Mouse (Mus musculus) embryonic facial prominence, embryonic 14.5 days (tissue): Measurements from ENCODE around the gene D1Pas1. TPM values are rescaled to one million over a fixed set of nuclear protein-coding genes. Genes with fewer than 3 reads are reported as not detected.

Experiments used
- ATAC-seq: fragments of 200-750 bp; cut with Nextera tagmentation; 2 replicates; pipeline ENCODE4 v1.8.0; 2017; ENCODE audit warnings: low read depth, moderate number of reproducible peaks, moderate TSS enrichment
- DNase-seq: peaks from one replicate; pipeline ENCODE4 v3.0.0-alpha.2; 2015; ENCODE audit warnings: low spot score
- H3K27ac ChIP-seq: fragments of 300-500 bp; sonication (generic); replicated peaks from 2 replicates; pipeline ENCODE4 v1.5.1; 2014; ENCODE audit warnings: low read depth, mild to moderate bottlenecking, low read length, moderate library complexity
- H3K27me3 ChIP-seq: fragments of 300-500 bp; sonication (generic); replicated peaks from 2 replicates; pipeline ENCODE4 v1.6.1; 2014; ENCODE audit warnings: low read length; ENCODE audit not compliant: control insufficient read depth, insufficient read depth
- H3K36me3 ChIP-seq: fragments of 300-500 bp; sonication (generic); 2 replicates; pipeline ENCODE4 v1.6.1; 2014; ENCODE audit warnings: low read length, mixed read lengths; ENCODE audit not compliant: control insufficient read depth, insufficient read depth
- H3K4me1 ChIP-seq: fragments of 300-500 bp; sonication (generic); 2 replicates; pipeline ENCODE4 v1.6.1; 2014; ENCODE audit warnings: antibody characterized with exemption, low read length; ENCODE audit not compliant: control insufficient read depth, insufficient read depth
- H3K4me2 ChIP-seq: fragments of 300-500 bp; sonication (generic); 2 replicates; pipeline ENCODE4 v1.6.1; 2014; ENCODE audit warnings: low read depth, mild to moderate bottlenecking, low read length, moderate library complexity, mixed read lengths
- H3K4me3 ChIP-seq: fragments of 300-500 bp; sonication (generic); 2 replicates; pipeline ENCODE4 v1.5.1; 2014; ENCODE audit warnings: low read depth, mild to moderate bottlenecking, low read length
- H3K9ac ChIP-seq: fragments of 300-500 bp; sonication (generic); 2 replicates; pipeline ENCODE4 v1.6.1; 2014; ENCODE audit warnings: low read depth, mild to moderate bottlenecking, low read length, moderate library complexity, mixed read lengths
- H3K9me3 ChIP-seq: fragments of 300-500 bp; sonication (generic); 2 replicates; pipeline ENCODE4 v1.6.1; 2016; ENCODE audit warnings: low read length; ENCODE audit not compliant: control insufficient read depth
- WGBS: fragments of 180-500 bp; shearing (Covaris S2); extraction: QIAGEN DNeasy Blood & Tissue Kit; methylation state at CpG from one replicate; pipeline ENCODE4 v1.1.7; 2014; 5-methylcytosine and 5-hydroxymethylcytosine counted together
- polyA plus RNA-seq: library from polyadenylated mRNA; unstranded; fragments of >200 nt; fragmentation: Nextera tagmentation; extraction: Ambion mirVana; gene quantifications from 2 replicates; pipeline ENCODE4 v1.2.1, GENCODE M21; 2014

The D1Pas1 gene
- polyA plus RNA-seq, 1 experiment from 2014 or later: not detected

DNA sequence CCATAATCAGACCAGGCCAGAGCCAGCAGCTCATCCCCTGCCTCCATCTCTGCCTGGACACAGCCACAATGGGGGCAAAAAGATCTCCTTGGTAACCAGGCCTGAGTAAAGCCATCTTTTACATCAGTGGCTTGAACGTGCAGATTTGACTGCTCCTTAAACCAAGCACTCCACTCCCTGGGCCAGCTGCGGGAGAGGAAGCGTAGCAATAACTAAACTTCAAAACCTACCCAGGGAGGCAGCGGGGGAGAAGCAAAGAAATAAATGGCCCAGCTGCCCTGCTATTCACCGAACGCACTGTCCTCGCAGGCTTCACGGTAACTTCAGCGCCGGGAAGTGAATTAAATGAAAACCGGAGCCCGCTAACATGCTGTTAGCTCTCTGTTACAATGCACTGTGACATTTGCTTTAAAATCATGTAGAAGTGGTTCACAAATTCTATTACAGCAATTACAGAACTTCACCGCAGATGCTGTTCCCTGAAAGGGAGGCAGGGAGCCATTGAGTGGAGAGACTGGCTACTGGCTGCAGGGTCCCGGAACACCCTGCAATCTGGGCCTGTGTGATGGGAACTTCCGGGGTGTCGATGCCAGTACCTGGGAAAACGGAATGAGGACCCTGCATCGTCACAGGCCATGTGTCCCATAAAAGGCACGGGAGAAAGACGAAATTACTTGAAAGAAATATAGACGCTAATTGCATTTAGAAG, 30.5 kb downstream of the D1Pas1 start:
- no peak overlapping the region for H3K4me2 ChIP-seq
- 81% methylated on average over 21 of the region's 21 CpGs for WGBS

DNA sequence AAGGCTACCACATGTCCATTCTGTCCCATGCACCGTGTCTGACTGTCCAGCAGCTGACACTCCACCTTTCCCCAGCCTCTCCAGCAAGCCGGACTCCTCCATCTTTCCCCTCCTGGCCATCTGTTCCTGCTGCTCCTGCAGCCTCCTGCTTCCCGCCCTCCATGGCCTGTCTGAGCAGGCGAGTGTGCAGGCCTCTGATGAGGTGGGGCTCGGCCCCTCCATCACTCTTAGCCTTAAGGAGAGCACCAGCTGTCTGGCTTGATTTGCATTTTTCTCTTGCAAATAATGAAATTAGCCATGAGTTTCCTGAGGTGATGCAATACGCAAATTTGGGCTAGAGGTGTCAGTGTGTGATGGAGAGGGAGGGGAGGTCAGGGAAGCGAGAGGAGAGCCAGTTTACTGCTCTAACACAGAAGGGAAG, 36.2 kb downstream of the D1Pas1 start:
- ATAC-seq: no peak
- 49% methylated on average over 7 of the region's 7 CpGs for WGBS

More for the DNA sequence above, 30.5 kb downstream of the D1Pas1 start:
- Histone ChIP-seq H3K4me3 (no peak overlapping the region), H3K27ac (no peak overlapping the region), H3K27me3 (no peaks in the 10 kb centered on the region), H3K9me3 (0 out of 2 replicates have a peak, but pooled peaks cover 2% of the 10 kb centered on the region), H3K4me1 (no peaks in the 10 kb centered on the region), H3K36me3 (no peaks in the 10 kb centered on the region), H3K9ac (no peak overlapping the region)
- DNase-seq: no peak
- no peak for ATAC-seq

DNA sequence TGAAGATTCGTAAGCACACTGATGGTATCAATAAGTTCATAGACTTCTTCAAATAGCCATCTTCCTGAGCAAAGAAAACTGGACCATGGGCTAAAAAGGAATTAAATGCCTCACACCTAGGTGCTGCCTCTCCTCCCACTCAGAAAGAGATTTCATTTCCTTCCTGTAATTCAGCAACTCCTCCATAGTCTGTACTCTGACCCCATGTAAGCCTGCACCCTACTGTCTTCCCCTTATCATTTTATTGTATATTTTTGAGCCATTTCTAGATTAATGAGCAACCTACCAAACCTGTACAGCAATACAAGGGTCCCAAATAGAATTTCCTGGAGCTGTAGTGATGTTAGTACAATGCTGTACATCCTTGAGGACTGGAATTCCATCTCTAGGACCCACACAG, 37.1 kb downstream of the D1Pas1 start:
- no peak overlapping the region for H3K4me2 ChIP-seq
- no peaks in the 10 kb centered on the region for H3K4me1 ChIP-seq
- H3K27ac ChIP-seq: no peak overlapping the region
- H3K9me3 ChIP-seq: no peaks in the 10 kb centered on the region
- no peak overlapping the region for H3K9ac ChIP-seq
- ATAC-seq (no peak), DNase-seq (no peak)
- no peaks in the 10 kb centered on the region for H3K36me3 ChIP-seq
- WGBS: 94% methylated on average over 1 of the region's 1 CpGs
- no peak overlapping the region for H3K4me3 ChIP-seq
- no peaks in the 10 kb centered on the region for H3K27me3 ChIP-seq

More for the DNA sequence above, 36.2 kb downstream of the D1Pas1 start:
- no peak overlapping the region for H3K4me3 ChIP-seq
- DNase-seq: no peak
- no peak overlapping the region for H3K4me2 ChIP-seq
- H3K27me3 ChIP-seq: no peaks in the 10 kb centered on the region
- no peaks in the 10 kb centered on the region for H3K36me3 ChIP-seq
- no peaks in the 10 kb centered on the region for H3K9me3 ChIP-seq
- no peaks in the 10 kb centered on the region for H3K4me1 ChIP-seq
- no peak overlapping the region for H3K27ac ChIP-seq
- H3K9ac ChIP-seq: no peak overlapping the region

DNA sequence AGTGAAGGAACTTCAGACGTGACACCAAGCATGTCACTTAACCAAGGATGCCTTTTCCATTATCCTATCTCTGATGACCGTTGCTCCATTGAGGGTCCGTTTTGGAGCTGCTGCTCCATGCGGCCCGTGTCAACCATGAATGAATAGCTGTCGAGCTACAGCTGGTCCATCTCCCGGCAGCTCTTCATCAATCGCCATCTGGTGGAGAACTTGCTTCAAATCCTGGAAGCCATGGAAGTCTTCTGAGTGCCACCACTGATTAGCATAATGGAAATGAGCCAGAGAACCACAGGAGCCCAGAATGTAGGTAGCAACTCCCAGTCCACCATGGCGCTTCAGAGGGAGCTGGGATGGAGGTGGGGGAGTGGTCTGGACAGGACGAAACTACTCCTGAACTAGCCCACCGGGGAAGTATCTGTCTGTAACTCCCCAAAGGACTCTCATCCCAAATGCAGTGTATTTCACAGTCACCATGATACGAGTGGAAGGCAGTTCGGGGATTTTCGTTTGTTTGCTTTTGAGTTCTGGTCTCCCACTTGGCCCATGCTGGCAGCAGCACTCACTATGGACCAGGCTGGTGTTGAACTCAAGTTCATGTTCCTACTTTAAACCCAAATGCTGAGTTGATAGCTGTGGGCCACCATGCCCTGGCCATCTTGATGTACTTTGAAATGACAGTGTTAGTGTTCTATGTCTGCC, 39.2 kb downstream of the D1Pas1 start:
- no peak for ATAC-seq
- DNase-seq: no peak

DNA sequence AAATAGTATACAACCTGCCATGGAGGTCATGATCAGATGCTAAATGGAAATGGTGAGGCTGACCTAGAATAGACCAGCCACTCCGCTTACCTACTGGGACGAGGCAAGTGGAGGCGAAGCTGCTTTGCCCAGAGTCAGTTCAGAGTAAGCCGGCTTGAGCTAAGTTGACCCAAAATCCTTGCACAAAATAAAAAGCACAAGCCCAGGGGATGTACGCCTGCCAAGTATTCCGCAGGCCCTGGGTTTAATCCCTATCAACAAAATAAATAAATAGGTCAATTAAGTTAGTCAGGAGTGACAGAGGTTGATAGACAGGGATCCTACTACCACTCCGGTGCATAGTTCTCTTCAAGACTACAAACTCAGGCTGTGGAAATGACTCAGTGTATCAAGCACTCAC, 41.0 kb downstream of the D1Pas1 start:
- H3K27me3 ChIP-seq: no peaks in the 10 kb centered on the region
- no peak overlapping the region for H3K4me3 ChIP-seq
- no peaks in the 10 kb centered on the region for H3K9me3 ChIP-seq
- H3K27ac ChIP-seq: no peak overlapping the region
- WGBS: 87% methylated on average over 7 of the region's 7 CpGs
- ATAC-seq (no peak), DNase-seq (no peak)
- H3K4me1 ChIP-seq: no peaks in the 10 kb centered on the region
- H3K36me3 ChIP-seq: no peaks in the 10 kb centered on the region
- no peak overlapping the region for H3K4me2 ChIP-seq
- H3K9ac ChIP-seq: no peak overlapping the region

More for the DNA sequence above, 39.2 kb downstream of the D1Pas1 start:
- Histone ChIP-seq H3K4me3 (no peak overlapping the region), H3K4me1 (no peaks in the 10 kb centered on the region), H3K36me3 (no peaks in the 10 kb centered on the region), H3K27me3 (no peaks in the 10 kb centered on the region), H3K27ac (no peak overlapping the region), H3K9me3 (no peaks in the 10 kb centered on the region), H3K4me2 (no peak overlapping the region), H3K9ac (no peak overlapping the region)
- WGBS: 88% methylated on average over 14 of the region's 14 CpGs

DNA sequence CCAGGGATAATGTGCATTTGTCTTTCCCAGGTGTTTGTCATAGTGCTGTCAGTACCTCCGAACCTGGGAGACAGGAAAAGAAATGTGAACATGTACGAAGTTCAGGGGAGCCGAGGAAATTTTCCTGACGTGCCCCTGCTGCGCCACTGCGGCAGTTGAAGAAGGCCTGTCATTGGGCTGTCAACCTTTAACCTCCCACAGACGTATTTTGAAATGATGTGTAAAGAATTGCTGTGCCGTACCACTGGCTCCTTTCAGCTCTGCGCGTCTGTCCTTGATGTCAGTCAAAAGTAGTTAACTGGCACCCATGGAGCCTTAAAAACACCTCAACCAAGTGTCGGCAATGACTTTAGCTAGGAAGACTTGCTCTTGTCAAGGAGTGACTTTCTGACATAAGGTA, 42.9 kb downstream of the D1Pas1 start:
- DNase-seq (no peak), ATAC-seq (no peak)
- Histone ChIP-seq H3K4me3 (no peak overlapping the region), H3K9me3 (no peaks in the 10 kb centered on the region), H3K27ac (no peak overlapping the region), H3K27me3 (no peaks in the 10 kb centered on the region), H3K36me3 (no peaks in the 10 kb centered on the region), H3K4me2 (no peak overlapping the region), H3K4me1 (no peaks in the 10 kb centered on the region), H3K9ac (no peak overlapping the region)
- WGBS: 68% methylated on average over 11 of the region's 11 CpGs

DNA sequence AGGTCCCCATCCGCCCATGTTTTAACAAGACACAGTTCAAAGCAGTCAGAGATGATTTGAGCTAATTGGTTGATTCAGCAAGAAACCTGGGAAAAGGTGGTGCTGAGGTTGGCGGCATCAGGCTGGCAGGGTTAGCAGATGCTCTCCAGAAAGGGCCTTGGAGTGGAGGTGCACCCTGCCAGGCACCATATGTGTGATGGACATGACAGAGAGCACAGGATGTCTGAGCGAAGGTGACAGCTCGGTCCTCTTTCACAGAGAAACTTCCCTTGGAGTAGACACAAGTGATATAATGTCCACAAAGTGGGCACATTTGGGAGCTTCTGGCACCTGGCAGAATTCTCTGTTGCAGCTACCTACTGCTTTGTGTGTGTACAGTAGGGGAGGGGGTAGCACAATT, 44.4 kb downstream of the D1Pas1 start:
- no peak overlapping the region for H3K9ac ChIP-seq
- no peak overlapping the region for H3K27ac ChIP-seq
- ATAC-seq: no peak
- no peak overlapping the region for H3K4me2 ChIP-seq
- WGBS: 84% methylated on average over 4 of the region's 4 CpGs
- no peaks in the 10 kb centered on the region for H3K36me3 ChIP-seq
- H3K9me3 ChIP-seq: no peaks in the 10 kb centered on the region
- H3K4me1 ChIP-seq: no peaks in the 10 kb centered on the region
- H3K4me3 ChIP-seq: no peak overlapping the region
- DNase-seq: no peak
- H3K27me3 ChIP-seq: no peaks in the 10 kb centered on the region

DNA sequence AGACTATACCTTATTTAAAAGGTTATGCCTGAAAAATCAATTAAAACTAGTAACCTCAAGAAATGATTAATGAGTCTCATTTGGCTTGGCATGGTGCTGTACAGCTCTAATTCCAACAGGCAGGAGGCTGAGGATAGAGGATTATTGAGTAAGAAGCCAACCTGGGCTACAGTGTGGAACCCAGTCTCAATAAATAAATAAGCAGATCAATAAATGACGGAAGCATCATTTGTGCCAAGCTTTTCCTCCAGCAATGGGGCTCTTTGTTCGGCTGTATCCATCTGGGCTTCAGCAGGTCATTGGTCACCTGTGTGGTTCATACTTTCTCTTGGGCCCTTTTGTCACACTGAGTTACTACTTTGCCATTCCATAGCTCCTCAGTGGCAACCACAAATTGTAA, 46.9 kb downstream of the D1Pas1 start:
- Histone ChIP-seq H3K9me3 (no peaks in the 10 kb centered on the region), H3K4me1 (no peaks in the 10 kb centered on the region), H3K9ac (no peak overlapping the region), H3K4me3 (no peak overlapping the region), H3K4me2 (no peak overlapping the region), H3K27ac (no peak overlapping the region), H3K36me3 (no peaks in the 10 kb centered on the region), H3K27me3 (no peaks in the 10 kb centered on the region)
- ATAC-seq: no peak
- no peak for DNase-seq
- 82% methylated on average over 2 of the region's 2 CpGs for WGBS

DNA sequence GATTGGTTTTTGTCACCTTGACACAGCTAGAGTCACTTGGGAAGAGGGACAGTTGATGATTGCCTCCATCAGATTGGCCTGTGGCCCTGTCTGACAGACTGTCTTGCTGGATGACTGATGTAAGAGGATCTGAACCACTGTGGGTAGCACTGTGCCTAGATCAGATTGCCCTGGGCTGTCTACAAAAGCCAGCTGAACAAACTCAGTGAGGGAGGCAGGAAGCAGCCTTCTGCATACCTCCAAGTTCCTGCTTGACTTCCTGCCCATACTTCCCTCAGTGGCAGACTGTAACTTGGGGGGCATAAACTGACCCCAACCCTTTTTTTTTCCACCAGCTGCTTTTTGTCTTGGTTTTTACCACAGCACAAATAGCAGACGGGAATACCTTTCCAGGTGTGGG, 48.5 kb downstream of the D1Pas1 start:
- DNase-seq (no peak), ATAC-seq (no peak)
- Histone ChIP-seq H3K27me3 (no peaks in the 10 kb centered on the region), H3K9ac (no peak overlapping the region), H3K9me3 (no peaks in the 10 kb centered on the region), H3K36me3 (no peaks in the 10 kb centered on the region), H3K4me1 (no peaks in the 10 kb centered on the region), H3K4me3 (no peak overlapping the region), H3K27ac (no peak overlapping the region), H3K4me2 (no peak overlapping the region)
- WGBS: 69% methylated on average over 1 of the region's 1 CpGs
